Mouse (Mus musculus) gastrocnemius, adult 2 months (tissue): ENCODE measurements around the gene Lama5. TPM values are rescaled to one million over a fixed set of nuclear protein-coding genes. Genes with fewer than 3 reads are reported as not detected.
"Not testable (repeated sequence)": the region's sequence is repeated elsewhere in the genome, so short reads cannot be mapped to it uniquely, and the experiment has no call there.

Experiments used
- DNase-seq: peaks from one replicate; pipeline ENCODE4 v3.0.0; 2022
- H3K27ac ChIP-seq: fragments of 200-600 bp; 2 replicates; pipeline ENCODE4 v1.8.1; 2022; ENCODE audit warnings: mild to moderate bottlenecking
- H3K4me3 ChIP-seq: fragments of 200-600 bp; 2 replicates; pipeline ENCODE4 v1.8.1; 2022; ENCODE audit warnings: mild to moderate bottlenecking, moderate library complexity
- CTCF ChIP-seq: fragments of 200-600 bp; IDR thresholded peaks from 2 replicates; pipeline ENCODE4 v1.8.1; 2022; ENCODE audit warnings: antibody characterized with exemption, mild to moderate bottlenecking, moderate library complexity
- intact Hi-C: fragments of 180-260 bp; cut with DNase I; formaldehyde crosslinking; loops from one replicate; pipeline ENCODE4 v1.15.1; 2025
- total RNA-seq, 2 experiments: library from RNA; stranded (reverse); gene quantifications; 2 replicates each; pipeline ENCODE4 v1.2.3; 2021

Gene Lama5
- total RNA-seq, 2 experiments from 2014 or later: 10.5 to 14.8 TPM

DNA sequence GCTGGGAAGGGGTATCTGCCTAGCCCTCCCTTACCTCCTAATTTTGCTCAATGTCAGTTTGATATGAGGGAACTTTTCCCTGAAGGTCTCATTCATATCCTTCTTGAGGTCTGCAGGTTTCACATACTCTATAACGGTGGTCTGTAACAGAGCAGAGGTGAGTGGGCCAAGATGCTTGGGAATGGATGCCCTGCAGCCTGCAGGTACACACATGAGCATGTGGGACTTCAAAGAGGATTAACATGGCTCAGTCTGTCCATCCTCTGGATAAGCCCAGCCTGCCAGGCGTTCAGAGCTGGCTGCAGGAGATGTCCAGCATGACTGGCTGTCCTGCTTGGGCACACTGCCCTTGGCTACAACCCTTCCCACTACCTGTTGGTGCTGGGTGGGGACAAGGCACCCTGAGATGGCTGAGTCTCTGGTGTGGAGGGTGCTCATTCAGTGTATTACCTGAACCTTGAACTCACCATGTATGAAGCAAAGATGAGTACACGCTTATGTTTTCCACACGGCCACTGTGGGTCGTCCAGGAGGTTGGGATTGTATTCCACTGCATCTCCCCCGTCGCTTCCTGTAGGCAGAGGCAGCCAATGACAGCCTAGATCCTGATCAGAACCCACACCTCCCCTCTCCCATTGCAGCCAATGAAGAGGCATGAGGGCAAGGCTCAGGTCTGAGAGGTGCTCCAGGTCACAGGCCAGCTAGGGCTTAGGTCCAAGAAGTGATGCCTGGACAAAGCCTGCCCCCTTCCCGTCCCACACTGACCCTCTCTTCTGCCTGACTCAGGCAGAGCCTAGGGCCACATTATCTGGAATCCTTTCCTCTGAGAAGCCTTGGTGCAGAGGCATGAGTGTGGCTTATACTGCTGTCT lies 35.2 kb upstream of the Lama5 start:
- H3K4me3 ChIP-seq: peak overlapping the region; percentile 19
- DNase-seq: no peak
- intact Hi-C loops: no loop called here
- H3K27ac ChIP-seq: peak overlapping the region; percentile 82
- TF ChIP-seq CTCF: no peak

GRCm38 (mm10) chr2:180259826-180260609 lies 34.4 kb upstream of the Lama5 start:
- not testable (repeated sequence) for DNase-seq, H3K4me3 ChIP-seq, H3K27ac ChIP-seq
- intact Hi-C loops: loop anchor here (10.0 kb wide), 1 partner anchor 345 kb away; no protein-coding TSS in a partner anchor

GRCm38 (mm10) chr2:180258951-180259484 lies 33.4 kb upstream of the Lama5 start:
- intact Hi-C loops: loop anchor here (10.0 kb wide), 1 partner anchor 344 kb away; no protein-coding TSS in a partner anchor
- not testable (repeated sequence) for H3K4me3 ChIP-seq, H3K27ac ChIP-seq, DNase-seq

DNA sequence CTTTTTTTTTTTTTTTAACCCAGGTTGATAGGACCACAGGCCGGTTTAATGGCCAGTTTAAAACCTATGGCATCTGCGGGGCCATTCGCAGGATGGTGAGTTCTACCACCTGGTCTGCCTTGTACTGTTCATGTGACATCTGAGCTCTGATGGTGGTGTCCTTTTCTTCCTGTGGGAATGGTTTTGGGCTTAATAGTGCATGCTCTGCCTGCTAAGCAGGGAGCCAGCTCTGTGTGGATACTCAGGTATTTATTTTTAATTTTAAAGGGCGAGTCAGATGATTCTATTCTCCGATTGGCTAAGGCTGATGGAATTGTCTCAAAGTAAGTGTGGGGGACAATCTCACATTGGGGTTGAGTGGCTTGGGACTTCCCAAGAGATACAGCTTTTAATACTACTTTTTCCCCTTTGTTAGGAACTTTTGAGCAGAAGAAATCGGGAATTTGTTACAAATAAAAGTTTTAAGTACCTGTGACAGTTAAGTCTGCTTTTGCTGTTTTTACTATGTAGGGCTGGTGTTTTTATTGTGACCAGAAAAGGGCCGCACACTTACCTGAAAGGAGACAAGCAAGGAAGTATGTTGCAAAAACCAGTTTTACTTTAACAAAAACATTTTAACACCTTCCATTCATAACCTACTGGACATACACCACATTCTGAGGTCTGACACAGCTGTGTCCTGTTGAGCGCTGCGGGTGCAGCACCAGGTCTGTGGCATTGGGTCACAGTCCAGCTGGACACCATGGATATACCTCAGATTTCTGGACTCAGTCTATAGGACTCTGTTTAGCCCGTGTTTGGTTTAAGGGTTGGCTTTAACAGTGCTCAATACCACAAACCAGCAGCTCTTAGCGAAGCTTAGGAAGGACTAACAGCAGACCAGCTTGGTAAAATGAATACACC lies 32.6 kb upstream of the Lama5 start:
- intact Hi-C loops: loop anchor here (10.0 kb wide), 1 partner anchor 343 kb away; no protein-coding TSS in a partner anchor
- peak overlapping the region; percentile 76 for H3K4me3 ChIP-seq
- peak overlapping the region; percentile 93 for H3K27ac ChIP-seq
- no peak for DNase-seq
- no peak for TF ChIP-seq CTCF

DNA sequence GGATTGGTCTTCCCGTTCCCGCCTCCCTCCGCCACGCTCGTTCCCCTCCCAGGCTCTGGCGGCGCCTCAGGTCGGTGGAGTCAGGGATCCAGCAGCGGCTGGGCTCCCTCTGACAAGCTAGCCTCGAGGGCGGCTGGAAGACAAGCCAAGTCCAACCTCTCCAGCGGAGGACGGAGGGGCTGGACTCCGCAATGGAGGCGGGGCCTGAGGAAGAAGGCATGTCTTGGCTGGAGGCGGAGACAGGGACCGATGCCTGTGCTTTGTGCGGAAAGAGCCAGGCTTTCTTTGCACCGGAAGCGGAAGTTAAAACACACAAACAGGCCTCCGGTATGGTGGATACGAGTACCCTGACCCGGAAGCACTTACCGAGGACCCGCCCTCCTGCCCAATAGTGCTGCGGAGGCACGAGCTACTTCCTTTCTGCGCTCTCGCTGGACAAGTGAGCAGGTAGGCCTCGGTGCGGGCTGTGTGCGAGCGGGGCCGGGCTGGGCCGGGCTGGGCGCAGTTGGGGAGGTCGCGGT lies 31.4 kb upstream of the Lama5 start, which contains the start of gene Rps21:
Gene Rps21, plus strand, starts transcription at position 377 of the 521 bp plus-strand sequence.
- no peak for TF ChIP-seq CTCF
- Histone ChIP-seq H3K4me3 (peak within 1 kb of the TSS; percentile 76), H3K27ac (peak within 1 kb of the TSS; percentile 95)
- intact Hi-C loops: loop anchor here (10.0 kb wide), 1 partner anchor 342 kb away; no protein-coding TSS in a partner anchor
- DNase-seq: peak; percentile 99

DNA sequence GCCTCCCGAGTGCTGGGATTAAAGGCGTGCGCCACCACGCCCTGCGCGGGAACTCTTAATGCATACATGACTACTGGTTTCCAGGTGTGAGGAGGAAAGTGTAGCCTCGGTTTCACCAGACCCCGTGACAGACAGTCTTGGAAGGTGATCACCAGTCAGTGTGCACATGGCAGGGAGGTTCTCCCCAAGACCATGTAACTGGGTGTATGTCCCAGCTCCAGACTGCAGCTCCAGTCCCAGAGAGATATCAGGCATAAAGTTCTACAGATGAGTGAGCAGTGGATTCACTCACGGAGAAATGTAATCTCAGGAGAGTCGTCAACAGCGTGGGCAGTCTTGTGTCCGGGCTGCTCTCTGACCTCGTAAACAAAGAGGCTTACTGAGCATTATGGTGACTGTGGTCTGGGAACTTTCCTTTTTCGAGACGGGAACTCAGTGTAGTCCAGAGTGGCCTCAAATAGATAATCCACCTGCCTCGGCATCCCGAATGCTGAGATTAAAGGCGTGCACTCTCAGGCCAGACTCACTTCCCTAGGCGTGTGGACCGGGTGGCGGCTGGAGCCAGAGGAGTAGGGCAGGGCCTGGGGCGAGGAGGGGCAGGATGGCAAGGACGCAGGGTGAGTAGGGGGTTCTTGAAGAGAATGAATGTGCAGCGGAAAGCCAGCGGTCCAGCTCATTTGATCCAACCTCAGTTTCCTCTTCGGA lies 30.8 kb upstream of the Lama5 start:
- no peak for DNase-seq
- TF ChIP-seq CTCF: no peak
- Histone ChIP-seq H3K27ac (peak overlapping the region; percentile 95), H3K4me3 (peak overlapping the region; percentile 76)
- intact Hi-C loops: loop anchor here (10.0 kb wide), 1 partner anchor 342 kb away; no protein-coding TSS in a partner anchor

GRCm38 (mm10) chr2:180255701-180256100 lies 30.0 kb upstream of the Lama5 start:
- intact Hi-C loops: loop anchor here (10.0 kb wide), 1 partner anchor 341 kb away; no protein-coding TSS in a partner anchor
- Histone ChIP-seq H3K4me3 (no peak overlapping the region), H3K27ac (peak overlapping the region; percentile 95)
- no peak for TF ChIP-seq CTCF
- DNase-seq: no peak

DNA sequence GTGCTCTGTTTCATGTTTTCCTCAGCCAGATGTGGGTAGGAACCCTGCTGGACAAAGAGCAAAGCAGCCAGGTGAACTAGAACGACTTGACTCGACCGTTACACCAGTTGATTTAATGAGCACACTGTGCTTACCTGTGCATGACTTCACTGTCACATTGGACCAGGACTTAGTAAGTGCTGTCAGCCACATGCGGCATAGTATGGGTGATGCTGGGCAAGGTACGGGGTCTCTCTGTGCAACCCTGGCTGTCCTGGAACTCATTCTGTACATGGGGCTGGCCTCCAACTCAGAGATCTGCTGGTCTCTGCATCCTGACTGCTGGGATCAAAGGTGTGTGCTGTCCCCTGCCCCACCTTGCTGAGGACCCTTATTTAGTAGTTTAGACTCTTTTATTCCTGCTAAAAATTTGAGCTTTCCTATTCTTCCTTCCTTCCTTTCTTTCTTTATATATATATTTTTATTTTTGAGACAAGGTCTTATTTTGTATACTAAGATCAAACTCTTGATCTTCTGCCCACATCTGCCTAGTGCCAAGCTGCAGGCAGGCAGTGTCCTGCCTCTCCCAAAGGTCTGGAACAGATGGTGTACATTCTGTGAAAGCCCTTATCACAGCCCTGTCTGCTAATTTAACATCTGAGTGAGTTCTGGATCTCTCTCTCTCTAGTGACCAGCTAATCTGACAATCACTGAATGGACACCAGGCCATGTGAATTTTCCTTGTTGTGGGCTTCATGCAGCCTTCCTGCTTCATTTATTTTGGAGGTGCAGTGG lies 29.0 kb upstream of the Lama5 start:
- intact Hi-C loops: loop anchor here (10.0 kb wide), 1 partner anchor 340 kb away; no protein-coding TSS in a partner anchor

DNA sequence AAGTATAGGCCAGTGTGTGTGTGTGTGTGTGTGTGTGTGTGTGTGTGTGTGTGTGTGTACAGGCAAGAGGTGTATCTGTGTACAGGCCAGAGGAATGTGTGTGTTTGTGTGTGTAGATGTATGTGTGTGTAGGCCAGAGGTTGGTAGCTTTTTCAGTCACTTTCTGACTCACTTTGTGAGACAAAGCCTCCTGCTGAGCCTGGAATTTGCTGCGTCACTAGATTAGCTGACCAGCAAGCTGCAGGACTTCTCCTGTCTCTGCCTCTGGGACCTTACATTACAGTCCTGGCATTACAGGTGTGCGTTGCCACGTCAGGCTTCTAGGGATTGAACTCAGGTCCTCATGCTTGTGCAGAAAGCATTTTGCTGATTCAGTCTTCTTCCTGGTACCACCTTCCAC lies 26.2 kb upstream of the Lama5 start:
- H3K27ac ChIP-seq: no peak overlapping the region
- intact Hi-C loops: loop anchor here (1.0 to 10.0 kb wide), 3 partner anchors 67 to 337 kb away; partner anchors contain the start of gene Adrm1
- TF ChIP-seq CTCF: no peak
- no peak overlapping the region for H3K4me3 ChIP-seq
- no peak for DNase-seq

More for the DNA sequence above, 29.0 kb upstream of the Lama5 start:
- H3K27ac ChIP-seq: no peak overlapping the region
- no peak overlapping the region for H3K4me3 ChIP-seq
- no peak for DNase-seq
- TF ChIP-seq CTCF: no peak
